Mouse (Mus musculus) liver, embryonic 14.5 days (tissue): ENCODE measurements around the gene Enah.

ENCODE experiments used
- CTCF ChIP-seq: IDR thresholded peaks from 2 replicates; pipeline ENCODE4 v1.5.1; 2016; ENCODE audit warnings: antibody characterized with exemption, low read depth, control low read depth
- EP300 ChIP-seq: IDR thresholded peaks from 2 replicates; pipeline ENCODE4 v1.6.1; 2016; ENCODE audit warnings: antibody characterized with exemption, low read depth

DNA sequence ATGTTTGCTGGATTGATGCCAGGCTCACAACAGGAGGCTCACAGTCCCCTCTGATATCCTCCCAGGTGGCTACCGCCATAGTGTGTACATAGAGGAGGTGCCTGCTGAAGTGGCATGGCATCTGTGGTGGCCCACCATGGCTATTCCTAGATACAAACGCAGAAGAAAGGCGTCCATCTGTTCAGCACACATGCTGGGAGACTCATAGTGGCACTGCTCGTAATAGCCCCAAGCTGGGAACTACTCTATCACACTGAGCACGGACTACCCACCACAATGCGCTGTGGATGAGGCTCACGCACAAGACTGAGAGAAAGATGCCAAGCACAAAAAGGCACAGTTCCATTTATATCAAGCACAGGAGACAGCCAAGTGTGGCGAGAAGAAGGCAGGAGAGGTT, 126.1 kb downstream of the Enah start:
- TF ChIP-seq CTCF (no peak), EP300 (no peak)
